Mouse (Mus musculus) right cerebral cortex, postnatal 14 days (tissue): ENCODE data around the gene Vps13c.

ENCODE experiments used
- DNase-seq: peaks from one replicate; pipeline ENCODE4 v3.0.0; 2022

Gene Vps13c

GRCm38 (mm10) chr9:67886981-67887720, 47.0 kb downstream of the Vps13c start:
- no peak for DNase-seq

- no peak for DNase-seq
These were observed 53.3 kb downstream of the Vps13c start for GRCm38 (mm10) chr9:67893474-67893873.

GRCm38 (mm10) chr9:67896646-67897295, 56.6 kb downstream of the Vps13c start:
- DNase-seq = no peak

GRCm38 (mm10) chr9:67900398-67900797, 60.2 kb downstream of the Vps13c start:
- no peak for DNase-seq

- DNase-seq = no peak
These were observed 64.2 kb downstream of the Vps13c start for GRCm38 (mm10) chr9:67904355-67904754.

- no peak for DNase-seq
These were observed 65.3 kb downstream of the Vps13c start for GRCm38 (mm10) chr9:67905541-67905940.

- DNase-seq = no peak
These were observed 74.5 kb downstream of the Vps13c start for GRCm38 (mm10) chr9:67914681-67915080.

- no peak for DNase-seq
These were observed 82.2 kb downstream of the Vps13c start for GRCm38 (mm10) chr9:67922350-67922749.

GRCm38 (mm10) chr9:67930629-67931028, 90.4 kb downstream of the Vps13c start:
- no peak for DNase-seq

- no peak for DNase-seq
These were observed 97.1 kb downstream of the Vps13c start for GRCm38 (mm10) chr9:67937286-67937685.

GRCm38 (mm10) chr9:67955466-67956010, 115.3 kb downstream of the Vps13c start:
- DNase-seq = no peak

- DNase-seq = no peak
These were observed 121.8 kb downstream of the Vps13c start for GRCm38 (mm10) chr9:67961953-67962352.

- no peak for DNase-seq
These were observed 125.7 kb downstream of the Vps13c start for GRCm38 (mm10) chr9:67965889-67966288.

GRCm38 (mm10) chr9:67967011-67967410, 126.8 kb downstream of the Vps13c start:
- DNase-seq = no peak

GRCm38 (mm10) chr9:67973451-67973850, 133.3 kb downstream of the Vps13c start:
- DNase-seq = no peak

- no peak for DNase-seq
These were observed 135.3 kb downstream of the Vps13c start for GRCm38 (mm10) chr9:67975491-67975890.

GRCm38 (mm10) chr9:68006566-68006965, 166.4 kb downstream of the Vps13c start:
- DNase-seq = no peak

- DNase-seq = peak; percentile 79
These were observed 174.8 kb downstream of the Vps13c start for GRCm38 (mm10) chr9:68014991-68015396.

GRCm38 (mm10) chr9:68016255-68016954, 176.2 kb downstream of the Vps13c start:
- peak; percentile 52 for DNase-seq

- no peak for DNase-seq
These were observed 180.7 kb downstream of the Vps13c start for GRCm38 (mm10) chr9:68020776-68021365.

GRCm38 (mm10) chr9:68022311-68023043, 182.3 kb downstream of the Vps13c start:
- DNase-seq = no peak

- DNase-seq = no peak
These were observed 188.4 kb downstream of the Vps13c start for GRCm38 (mm10) chr9:68028631-68029030.
